Mouse (Mus musculus) layer of hippocampus, adult 18-20 months (tissue): ENCODE measurements around the gene Necab2. TPM values are rescaled to one million over a fixed set of nuclear protein-coding genes. Genes with fewer than 3 reads are reported as not detected.

Experiments
- DNase-seq, 2 experiments: peaks; one replicate each; pipeline ENCODE4 v3.0.0; 2022; ENCODE audit warnings: low spot score in 2 of 2
- total RNA-seq, 2 experiments: library from RNA; stranded (reverse); gene quantifications; 2 replicates each; pipeline ENCODE4 v1.2.3; 2021

The Necab2 gene
- total RNA-seq, 2 experiments from 2014 or later: 124 to 125 TPM

DNA sequence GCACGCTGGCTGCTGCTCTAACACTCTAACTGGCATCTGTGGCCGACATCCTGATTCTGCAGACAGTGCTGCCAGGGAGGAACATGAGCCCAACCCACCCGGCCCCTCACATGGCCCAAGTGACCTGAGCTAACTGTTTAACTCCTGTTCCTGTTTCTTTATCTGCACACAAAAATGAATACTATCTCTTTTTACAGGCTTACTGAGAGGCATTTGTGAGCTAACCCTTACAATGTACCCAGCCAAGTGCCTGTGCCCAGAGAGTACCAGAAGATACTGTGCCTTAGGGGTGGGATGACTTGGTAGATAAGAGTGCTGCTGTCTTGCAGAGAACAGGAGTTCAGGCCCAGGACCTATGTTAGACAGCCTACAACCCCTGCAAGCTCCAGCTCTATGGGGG is 68.4 kb downstream of the Necab2 start:
- DNase-seq: no peak

DNA sequence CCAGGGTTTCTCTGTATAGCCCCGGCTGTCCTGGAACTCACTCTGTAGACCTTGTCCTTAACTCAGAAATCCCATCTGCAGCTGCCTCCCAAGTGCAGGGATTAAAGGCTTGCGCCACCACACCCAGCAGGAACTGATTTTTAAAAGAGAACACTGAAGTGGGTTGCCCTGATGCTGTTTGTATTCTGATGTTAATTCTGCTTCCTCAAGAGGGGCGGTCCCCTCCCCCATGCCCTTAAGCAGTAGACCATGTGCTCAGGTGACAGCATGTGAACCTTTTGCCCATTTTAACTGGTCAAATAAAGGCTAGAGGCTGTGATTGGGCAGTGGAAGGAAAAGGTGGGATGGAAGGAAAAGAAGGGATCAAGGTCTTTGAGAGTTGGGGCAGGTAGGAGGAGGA is 69.2 kb downstream of the Necab2 start:
- no peak for DNase-seq

DNA sequence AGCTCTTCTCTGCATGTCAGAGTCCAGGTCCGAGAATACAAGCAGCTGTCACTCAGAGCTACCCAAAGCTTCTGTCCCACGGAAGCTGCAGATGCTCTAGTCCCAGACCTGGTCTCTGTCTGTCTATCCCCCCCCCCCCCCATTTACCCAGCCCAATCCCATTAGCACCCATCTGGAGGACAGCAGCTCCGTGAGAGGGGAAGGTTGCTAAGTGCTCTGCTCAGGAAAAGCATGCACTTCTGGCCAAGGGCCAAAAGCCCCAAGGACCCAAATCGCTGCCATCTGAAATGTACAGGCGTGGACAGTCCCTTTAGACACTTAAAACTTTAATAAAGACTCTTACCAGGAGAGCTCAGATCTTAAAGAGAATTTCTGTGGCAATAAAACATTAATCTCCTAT is 70.2 kb downstream of the Necab2 start:
- no peak for DNase-seq

DNA sequence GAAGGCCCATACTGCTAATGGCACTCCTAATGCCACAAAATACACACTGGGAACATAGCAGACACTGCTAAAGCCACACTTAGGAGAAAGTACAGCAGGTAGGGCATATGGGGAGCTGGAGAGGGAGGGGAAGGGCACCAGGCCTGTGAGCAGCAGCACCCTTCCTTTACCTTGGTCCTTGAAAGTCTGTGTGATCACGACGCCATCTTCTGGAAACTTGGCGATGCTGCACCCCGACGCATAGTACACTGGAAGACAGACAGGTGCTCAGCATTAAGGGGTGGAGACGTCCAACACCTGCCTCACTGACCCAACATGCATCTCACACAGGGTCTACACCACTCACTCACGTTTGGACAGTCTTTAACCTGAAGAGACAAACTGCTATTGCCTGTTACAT is 73.6 kb downstream of the Necab2 start:
- no peak for DNase-seq

Other genes with a start within 250 kb of the Necab2 start
- gene Hsbp1, start 102.2 kb upstream of the Necab2 start, total RNA-seq: 100 to 1,000 TPM; 317 to 341 TPM
- 10 to 100 TPM; 28.2 to 28.7 TPM for gene Mlycd, start 51.8 kb upstream of the Necab2 start, total RNA-seq
- gene Osgin1, start 12.6 kb upstream of the Necab2 start, total RNA-seq: under 1 TPM; 0.58 to 0.67 TPM
- gene Slc38a8, start 55.0 kb downstream of the Necab2 start, total RNA-seq: under 1 TPM; 0.17 to 0.20 TPM
- 10 to 100 TPM; 68.3 to 74.0 TPM for gene Mbtps1, start 112.0 kb downstream of the Necab2 start, total RNA-seq
- 10 to 100 TPM; 49.3 to 54.0 TPM for gene Hsdl1, start 128.5 kb downstream of the Necab2 start, total RNA-seq
- under 1 TPM; 0.25 to 0.32 TPM for gene Dnaaf1, start 128.5 kb downstream of the Necab2 start, total RNA-seq
- 10 to 100 TPM; 11.3 TPM for gene Taf1c, start 158.5 kb downstream of the Necab2 start, total RNA-seq
- gene Adad2, start 166.0 kb downstream of the Necab2 start, total RNA-seq: under 1 TPM; 0.18 to 0.42 TPM
- gene Kcng4, start 189.0 kb downstream of the Necab2 start, total RNA-seq: 1 to 10 TPM; 3.1 to 3.2 TPM
- gene Wfdc1, start 219.6 kb downstream of the Necab2 start, total RNA-seq: 1 to 10 TPM; 6.8 to 7.7 TPM